Mouse (Mus musculus) liver, adult 2 months (tissue): ENCODE results near the gene Tmem45b.

Experiments
- CTCF ChIP-seq: fragments of 200-500 bp; IDR thresholded peaks from 2 replicates; pipeline ENCODE4 v1.5.1; 2011; ENCODE audit warnings: low read depth, low read length, control low read depth
- POLR2A ChIP-seq: fragments of 200-500 bp; IDR thresholded peaks from 2 replicates; pipeline ENCODE4 v1.6.1; 2011; ENCODE audit warnings: low read length, control low read depth; ENCODE audit not compliant: insufficient read depth; ENCODE audit errors: extremely low read depth

- TF ChIP-seq POLR2A (no peak), CTCF (no peak)
Measured at GRCm38 (mm10) chr9:31441487-31441886, 22.8 kb downstream of the Tmem45b start.
